Mouse (Mus musculus): ENCODE data around the gene Scaf1. TPM values are rescaled to one million over a fixed set of nuclear protein-coding genes. Genes with fewer than 3 reads are reported as not detected.

Scaf1 gene
- polyA plus RNA-seq, 1 experiment from 2014 or later: 46.2 TPM

- Histone ChIP-seq H3K36me3 (replicated peaks) (no peaks in the 10 kb centered on the region), H3K4me1 (peaks cover 40% of the 10 kb centered on the region), H3K9me3 (no peaks in the 10 kb centered on the region), H3K27ac (replicated peaks) (no peak overlapping the region), H3K27me3 (replicated peaks; ENCODE audit: low read depth, poor library complexity, severe bottlenecking) (peaks cover 18% of the 10 kb centered on the region; the same call in 1 of the 2 replicates), H3K4me3 (0 out of 2 replicates have a peak overlapping the region, but pooled peaks have one; percentile 5)
- 78% methylated on average over 9 of the region's 9 CpGs for WGBS
- no peak for DNase-seq (ENCODE audit: low spot score)
Measured at GRCm38 (mm10) chr7:45020225-45020624, 4.1 kb upstream of the Scaf1 start.

DNA sequence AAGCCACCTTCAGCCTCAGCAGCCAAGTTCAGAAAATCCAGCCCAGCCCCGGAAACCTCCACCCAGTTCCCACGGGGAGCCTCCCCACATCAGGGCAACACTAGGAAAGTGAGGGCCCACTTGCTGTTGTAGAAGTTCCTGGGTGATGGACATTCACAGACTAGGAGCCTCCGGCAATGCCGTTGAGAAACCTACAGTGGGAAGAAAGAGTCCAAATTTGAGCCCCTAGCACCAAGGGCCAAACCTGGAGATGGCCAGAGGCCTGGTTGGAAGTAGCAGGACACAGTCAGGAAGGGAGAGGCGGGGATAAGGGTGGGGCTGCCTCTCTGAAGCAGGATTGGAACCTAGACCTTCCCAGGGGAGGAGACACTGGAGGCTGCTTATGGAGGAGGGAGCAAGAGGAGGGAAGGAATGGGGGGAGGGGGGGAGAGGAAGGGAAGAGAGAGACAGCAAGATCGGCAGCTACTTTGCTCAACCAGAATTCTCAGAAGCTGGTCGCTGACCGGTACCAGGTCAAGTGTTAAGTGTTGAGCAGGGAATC is 2.9 kb upstream of the Scaf1 start:
- Histone ChIP-seq H3K36me3 (replicated peaks) (peaks cover 3% of the 10 kb centered on the region), H3K4me3 (peak overlapping the region; percentile 98), H3K9me3 (no peaks in the 10 kb centered on the region), H3K4me1 (peaks cover 50% of the 10 kb centered on the region), H3K27me3 (replicated peaks; ENCODE audit: low read depth, poor library complexity, severe bottlenecking) (peaks cover 18% of the 10 kb centered on the region; the same call in 1 of the 2 replicates), H3K27ac (replicated peaks) (no peak overlapping the region)
- 31% methylated on average over 8 of the region's 8 CpGs for whole genome bisulfite sequencing
- no peak for DNase-seq (ENCODE audit: low spot score)

- Histone ChIP-seq H3K27me3 (replicated peaks; ENCODE audit: low read depth, poor library complexity, severe bottlenecking) (peaks cover 18% of the 10 kb centered on the region; the same call in 1 of the 2 replicates), H3K27ac (replicated peaks) (peak within 1 kb of the TSS; percentile 96), H3K9me3 (no peaks in the 10 kb centered on the region), H3K36me3 (replicated peaks) (peaks cover 20% of the 10 kb centered on the region), H3K4me3 (peak within 1 kb of the TSS; percentile 98), H3K4me1 (peaks cover 51% of the 10 kb centered on the region)
- under 1% methylated on average over 36 of the region's 36 CpGs for WGBS
- peak; percentile 92 for DNase-seq (ENCODE audit: low spot score)
Measured at GRCm38 (mm10) chr7:45017242-45018061, 1.3 kb upstream of the Scaf1 start, which contains the start of gene Rras. TSS of gene Rras (plus strand) at chr7:45017961.

GRCm38 (mm10) chr7:45016761-45017160 is 598 bp upstream of the Scaf1 start:
- Histone ChIP-seq H3K9me3 (no peaks in the 10 kb centered on the region), H3K27ac (replicated peaks) (peak overlapping the region; percentile 96), H3K36me3 (replicated peaks) (peaks cover 27% of the 10 kb centered on the region), H3K4me1 (peaks cover 51% of the 10 kb centered on the region), H3K27me3 (replicated peaks; ENCODE audit: low read depth, poor library complexity, severe bottlenecking) (peaks cover 18% of the 10 kb centered on the region; the same call in 1 of the 2 replicates), H3K4me3 (peak overlapping the region; percentile 98)
- WGBS: 2% methylated on average over 4 of the region's 4 CpGs
- no peak for DNase-seq (ENCODE audit: low spot score)

DNA sequence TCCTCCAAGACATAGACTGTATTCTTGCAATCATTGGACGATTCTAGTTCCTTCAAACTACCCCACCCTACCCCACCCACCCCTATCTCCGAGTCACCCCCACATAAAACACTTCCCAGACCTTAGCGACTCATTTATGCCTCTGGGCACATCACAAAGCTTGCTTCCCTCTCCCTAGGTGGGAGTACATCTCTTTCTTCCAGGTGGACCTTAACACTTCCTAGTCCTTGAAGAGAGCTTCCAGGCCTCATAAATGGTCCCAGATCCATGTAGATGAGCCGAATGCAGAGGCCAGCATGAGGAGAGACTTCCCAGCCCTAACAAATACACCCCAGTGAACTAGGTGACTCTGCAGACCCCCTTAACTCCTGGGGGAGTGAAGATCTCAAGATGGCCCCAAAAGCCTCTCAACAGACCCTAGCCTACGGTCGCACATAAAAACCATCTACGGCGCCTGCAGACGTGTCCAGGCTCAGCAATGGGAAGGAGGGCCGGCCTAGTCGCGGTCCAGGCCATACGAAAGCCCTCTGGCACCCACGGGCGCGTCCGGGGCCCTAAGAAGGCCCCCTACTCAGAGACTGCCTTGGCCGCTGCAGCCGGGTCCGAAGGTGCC is 713 bp downstream of the Scaf1 start:
- 2% methylated on average over 20 of the region's 20 CpGs for WGBS

GRCm38 (mm10) chr7:45014096-45014451 is 2.1 kb downstream of the Scaf1 start:
- peak overlapping the region; percentile 98; the same call in 1 of the 2 replicates for H3K4me3 ChIP-seq
- H3K9me3 ChIP-seq: no peaks in the 10 kb centered on the region
- H3K4me1 ChIP-seq: peaks cover 35% of the 10 kb centered on the region
- peaks cover 7% of the 10 kb centered on the region; the same call in 1 of the 2 replicates for H3K27me3 ChIP-seq (replicated peaks; ENCODE audit: low read depth, poor library complexity, severe bottlenecking)
- 96% methylated on average over 3 of the region's 3 CpGs for WGBS
- peaks cover 53% of the 10 kb centered on the region for H3K36me3 ChIP-seq (replicated peaks)
- H3K27ac ChIP-seq (replicated peaks): no peak overlapping the region
- DNase-seq (ENCODE audit: low spot score): no peak

More for the DNA sequence above, 713 bp downstream of the Scaf1 start:
- Histone ChIP-seq H3K4me1 (peaks cover 47% of the 10 kb centered on the region), H3K36me3 (replicated peaks) (peaks cover 40% of the 10 kb centered on the region), H3K27me3 (replicated peaks; ENCODE audit: low read depth, poor library complexity, severe bottlenecking) (peaks cover 15% of the 10 kb centered on the region; the same call in 1 of the 2 replicates), H3K27ac (replicated peaks) (peak overlapping the region; percentile 96), H3K4me3 (peak overlapping the region; percentile 98), H3K9me3 (no peaks in the 10 kb centered on the region)
- DNase-seq (ENCODE audit: low spot score): no peak

DNA sequence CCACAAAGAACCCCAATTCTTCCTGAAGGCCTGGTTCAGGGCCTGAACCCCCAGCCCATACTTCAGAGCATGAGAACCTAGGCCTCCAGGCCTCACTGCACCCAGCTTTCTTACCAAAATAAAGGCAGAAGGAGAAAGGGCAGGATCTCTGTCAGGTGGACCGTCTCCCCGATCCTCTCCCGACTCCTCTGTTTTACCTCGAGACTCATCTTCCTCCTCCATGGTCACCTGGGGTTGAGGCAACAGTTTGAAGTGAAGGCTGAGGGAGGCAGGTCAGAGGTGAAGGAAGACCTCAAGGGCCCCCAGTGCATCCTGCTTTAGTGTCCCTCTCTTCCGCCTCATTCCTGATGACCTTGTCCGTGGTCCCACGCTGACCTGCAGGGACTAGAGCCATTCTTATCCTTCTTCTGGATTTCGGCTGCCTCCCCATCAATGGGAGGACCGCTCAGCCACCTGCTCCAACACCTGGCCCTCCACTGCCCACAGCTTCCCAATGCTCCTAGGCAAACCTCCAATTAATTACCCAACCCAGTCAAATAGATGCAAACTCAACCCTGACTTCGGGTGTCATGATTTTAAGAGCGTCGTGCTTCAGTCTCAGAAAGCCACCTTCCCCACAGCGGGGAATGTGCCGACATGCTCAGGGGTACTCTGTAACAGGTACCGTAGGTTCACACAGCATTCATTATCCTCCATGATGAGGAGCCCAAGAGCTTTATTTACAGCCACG is 2.6 kb downstream of the Scaf1 start:
- no peaks in the 10 kb centered on the region for H3K9me3 ChIP-seq
- H3K4me1 ChIP-seq: peaks cover 30% of the 10 kb centered on the region
- no peak for DNase-seq (ENCODE audit: low spot score)
- 0 out of 2 replicates have a peak overlapping the region, but pooled peaks have one; percentile 98 for H3K4me3 ChIP-seq
- WGBS: 95% methylated on average over 16 of the region's 16 CpGs
- peaks cover 2% of the 10 kb centered on the region; the same call in 1 of the 2 replicates for H3K27me3 ChIP-seq (replicated peaks; ENCODE audit: low read depth, poor library complexity, severe bottlenecking)
- H3K36me3 ChIP-seq (replicated peaks): peaks cover 59% of the 10 kb centered on the region
- no peak overlapping the region for H3K27ac ChIP-seq (replicated peaks)

- Histone ChIP-seq H3K36me3 (replicated peaks) (peaks cover 66% of the 10 kb centered on the region), H3K27me3 (replicated peaks; ENCODE audit: low read depth, poor library complexity, severe bottlenecking) (no peaks in the 10 kb centered on the region), H3K9me3 (no peaks in the 10 kb centered on the region), H3K4me3 (no peak overlapping the region; the same call in 1 of the 2 replicates), H3K27ac (replicated peaks) (no peak overlapping the region), H3K4me1 (peaks cover 23% of the 10 kb centered on the region)
- DNase-seq (ENCODE audit: low spot score): no peak
- 89% methylated on average over 4 of the region's 4 CpGs for WGBS
Measured at GRCm38 (mm10) chr7:45012824-45013223, 3.3 kb downstream of the Scaf1 start.

- H3K27me3 ChIP-seq (replicated peaks; ENCODE audit: low read depth, poor library complexity, severe bottlenecking): no peaks in the 10 kb centered on the region
- WGBS: 97% methylated on average over 6 of the region's 6 CpGs
- no peak overlapping the region for H3K27ac ChIP-seq (replicated peaks)
- peak overlapping the region; percentile 16; the same call in 1 of the 2 replicates for H3K4me3 ChIP-seq
- peaks cover 74% of the 10 kb centered on the region for H3K36me3 ChIP-seq (replicated peaks)
- peaks cover 19% of the 10 kb centered on the region for H3K4me1 ChIP-seq
- no peaks in the 10 kb centered on the region for H3K9me3 ChIP-seq
- no peak for DNase-seq (ENCODE audit: low spot score)
Measured at GRCm38 (mm10) chr7:45012011-45012410, 4.2 kb downstream of the Scaf1 start.

DNA sequence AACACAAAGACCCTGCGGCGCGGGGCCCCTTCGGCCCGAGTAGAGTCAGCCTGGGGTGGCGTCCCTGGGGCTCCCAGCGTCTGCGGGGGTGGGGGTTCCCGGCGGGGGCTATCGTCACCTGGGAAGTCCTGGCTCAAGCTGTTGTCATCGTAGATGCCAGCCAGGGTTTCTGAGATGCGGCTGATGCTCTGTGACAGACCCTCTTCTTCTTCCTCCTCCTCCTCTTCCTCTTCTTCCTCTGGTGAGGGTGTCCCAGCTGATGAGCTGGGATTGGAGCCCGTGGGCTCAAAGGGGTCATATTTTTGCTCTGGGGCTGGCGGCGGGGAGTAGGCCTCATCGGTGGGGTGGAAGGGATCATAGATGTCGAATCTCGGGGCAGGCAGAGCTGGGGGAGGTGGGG is 7.8 kb downstream of the Scaf1 start:
- H3K27me3 ChIP-seq (replicated peaks; ENCODE audit: low read depth, poor library complexity, severe bottlenecking): no peaks in the 10 kb centered on the region
- no peak overlapping the region for H3K27ac ChIP-seq (replicated peaks)
- H3K36me3 ChIP-seq (replicated peaks): peaks cover 100% of the 10 kb centered on the region
- no peaks in the 10 kb centered on the region for H3K9me3 ChIP-seq
- no peak overlapping the region; the same call in 1 of the 2 replicates for H3K4me3 ChIP-seq
- 0 out of 2 replicates have a peak, but pooled peaks cover 3% of the 10 kb centered on the region for H3K4me1 ChIP-seq
- no peak for DNase-seq (ENCODE audit: low spot score)
- 95% methylated on average over 19 of the region's 19 CpGs for whole genome bisulfite sequencing

DNA sequence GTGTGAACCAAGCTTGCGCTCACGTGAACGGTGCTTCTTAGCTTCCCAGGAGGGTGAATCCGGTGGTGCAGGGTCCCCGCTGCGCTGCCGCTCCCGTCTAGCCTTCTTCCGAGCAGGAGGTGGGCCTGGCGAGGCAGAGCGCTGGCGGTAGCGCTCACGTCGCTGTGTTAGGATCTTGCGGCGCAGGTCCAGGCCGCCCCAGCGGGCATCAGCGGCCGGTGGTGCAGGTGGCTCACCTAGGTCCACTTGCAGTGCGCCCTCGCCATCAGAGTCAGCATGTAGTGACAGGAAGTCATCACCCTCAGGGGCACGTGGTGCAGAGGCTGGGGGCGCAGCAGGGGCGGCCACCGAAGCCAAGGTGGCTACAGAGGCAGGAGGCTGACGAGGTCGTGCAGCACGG is 8.3 kb downstream of the Scaf1 start:
- 95% methylated on average over 30 of the region's 30 CpGs for WGBS
- H3K27ac ChIP-seq (replicated peaks): no peak overlapping the region
- H3K4me3 ChIP-seq: peak overlapping the region; percentile 29
- H3K36me3 ChIP-seq (replicated peaks): peaks cover 100% of the 10 kb centered on the region
- no peak for DNase-seq (ENCODE audit: low spot score)
- no peaks in the 10 kb centered on the region for H3K9me3 ChIP-seq
- H3K4me1 ChIP-seq: 0 out of 2 replicates have a peak, but pooled peaks cover 3% of the 10 kb centered on the region
- no peaks in the 10 kb centered on the region for H3K27me3 ChIP-seq (replicated peaks; ENCODE audit: low read depth, poor library complexity, severe bottlenecking)

- Histone ChIP-seq H3K27me3 (replicated peaks; ENCODE audit: low read depth, poor library complexity, severe bottlenecking) (no peaks in the 10 kb centered on the region), H3K4me3 (peak overlapping the region; percentile 23; the same call in 1 of the 2 replicates), H3K9me3 (no peaks in the 10 kb centered on the region), H3K27ac (replicated peaks) (no peak overlapping the region), H3K4me1 (0 out of 2 replicates have a peak, but pooled peaks cover 3% of the 10 kb centered on the region), H3K36me3 (replicated peaks) (peaks cover 100% of the 10 kb centered on the region)
- no peak for DNase-seq (ENCODE audit: low spot score)
- WGBS: 96% methylated on average over 29 of the region's 29 CpGs
Measured at GRCm38 (mm10) chr7:45007141-45007540, 9.0 kb downstream of the Scaf1 start.
